Mouse (Mus musculus): ENCODE results near the gene Slc2a3. TPM values are rescaled to one million over a fixed set of nuclear protein-coding genes. Genes with fewer than 3 reads are reported as not detected.

The Slc2a3 gene
- polyA plus RNA-seq, 1 experiment from 2014 or later = 10.3 TPM

DNA sequence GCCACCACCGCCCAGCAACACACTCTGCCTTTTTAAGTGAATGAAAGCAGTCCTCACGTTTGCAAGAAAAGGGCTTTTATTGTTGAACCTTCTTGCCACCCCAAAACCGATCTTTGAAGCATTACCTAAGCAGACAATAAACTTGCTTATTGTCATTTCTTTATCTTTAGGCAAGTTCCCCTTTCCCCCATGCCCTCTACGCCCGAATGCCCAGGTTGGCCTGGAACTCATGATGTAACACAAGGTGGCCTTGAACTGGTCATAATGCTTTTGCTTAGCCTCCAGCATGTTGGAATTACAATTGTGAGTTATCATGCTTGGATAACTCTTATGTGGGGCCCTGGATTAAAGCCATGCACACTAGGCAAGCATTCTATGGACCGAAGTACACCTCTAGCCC, 50.9 kb downstream of the Slc2a3 start:
- no peak overlapping the region for H3K9ac ChIP-seq (ENCODE audit: low read length)
- H3K9me3 ChIP-seq (ENCODE audit: control insufficient read depth, low read length) = no peaks in the 10 kb centered on the region
- no peaks in the 10 kb centered on the region for H3K27me3 ChIP-seq (ENCODE audit: control insufficient read depth, insufficient read depth, low read length)
- H3K27ac ChIP-seq (replicated peaks in 1 of 2; ENCODE audit: control insufficient read depth in 1 of 2, insufficient read depth in 1 of 2, low read depth in 2 of 2, low read length in 2 of 2) = no peak overlapping the region
- H3K4me1 ChIP-seq (ENCODE audit: control insufficient read depth in 2 of 2, insufficient read depth in 2 of 2, low read length in 2 of 2) = no peaks in the 10 kb centered on the region
- H3K4me2 ChIP-seq (ENCODE audit: low read length) = no peak overlapping the region
- WGBS = 82% methylated on average over 6 of the region's 6 CpGs
- no peak overlapping the region for H3K4me3 ChIP-seq (ENCODE audit: control insufficient read depth in 1 of 2, insufficient read depth in 1 of 2, low read depth in 1 of 2, low read length in 2 of 2)
- no peak for ATAC-seq (ENCODE audit: insufficient number of reproducible peaks, insufficient read depth, low FRiP score, low read depth)
- H3K36me3 ChIP-seq (ENCODE audit: control insufficient read depth, insufficient read depth, low read length) = no peaks in the 10 kb centered on the region

DNA sequence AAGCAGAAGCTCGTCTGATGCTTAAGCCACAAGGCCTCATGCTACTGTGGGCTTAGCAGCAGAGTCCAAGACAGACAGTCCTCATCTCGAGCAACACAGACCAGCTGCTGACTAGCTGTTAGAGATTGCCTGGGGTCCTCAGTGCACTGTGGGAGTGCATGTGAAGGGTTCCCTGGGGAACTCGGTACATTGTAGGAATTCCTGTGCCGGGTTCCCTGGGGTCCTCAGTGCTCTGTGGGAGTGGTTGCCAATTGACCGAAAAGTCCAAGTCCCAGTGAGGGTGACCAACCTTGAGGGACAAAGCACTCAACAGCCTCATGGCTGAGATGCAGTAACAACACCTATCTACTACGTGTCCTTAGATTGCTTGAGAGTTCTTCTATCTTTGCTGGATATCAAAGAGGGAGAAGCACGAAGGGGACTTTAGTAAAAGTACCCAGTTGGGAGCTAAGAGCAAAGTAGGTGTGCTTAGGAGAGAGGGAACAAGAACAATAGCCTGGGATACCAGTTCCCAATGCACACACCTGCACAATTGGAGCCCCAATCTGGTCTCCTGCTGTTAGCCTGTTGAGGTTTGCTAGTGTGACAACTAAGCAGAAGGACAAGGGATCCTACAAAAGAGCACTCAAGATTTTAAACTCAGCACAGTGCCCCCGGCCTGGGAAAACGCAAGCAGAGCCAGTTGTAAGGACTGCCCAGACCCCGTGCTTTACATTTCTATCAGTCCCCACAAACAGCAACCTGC, 56.8 kb downstream of the Slc2a3 start:
- Histone ChIP-seq H3K27me3 (ENCODE audit: control insufficient read depth, insufficient read depth, low read length) (peaks cover 4% of the 10 kb centered on the region; the same call in 1 of the 2 replicates), H3K36me3 (ENCODE audit: control insufficient read depth, insufficient read depth, low read length) (no peaks in the 10 kb centered on the region), H3K27ac (replicated peaks in 1 of 2; ENCODE audit: control insufficient read depth in 1 of 2, insufficient read depth in 1 of 2, low read depth in 2 of 2, low read length in 2 of 2) (no peak overlapping the region), H3K4me1 (ENCODE audit: control insufficient read depth in 2 of 2, insufficient read depth in 2 of 2, low read length in 2 of 2) (peaks cover 6 to 19% of the 10 kb centered on the region in 2 experiments; a peak in 3 of 4 replicates), H3K9me3 (ENCODE audit: control insufficient read depth, low read length) (no peaks in the 10 kb centered on the region), H3K4me2 (ENCODE audit: low read length) (no peak overlapping the region), H3K4me3 (ENCODE audit: control insufficient read depth in 1 of 2, insufficient read depth in 1 of 2, low read depth in 1 of 2, low read length in 2 of 2) (no peak overlapping the region), H3K9ac (ENCODE audit: low read length) (no peak overlapping the region)
- WGBS = 40% methylated on average over 10 of the region's 10 CpGs
- ATAC-seq (ENCODE audit: insufficient number of reproducible peaks, insufficient read depth, low FRiP score, low read depth) = no peak

DNA sequence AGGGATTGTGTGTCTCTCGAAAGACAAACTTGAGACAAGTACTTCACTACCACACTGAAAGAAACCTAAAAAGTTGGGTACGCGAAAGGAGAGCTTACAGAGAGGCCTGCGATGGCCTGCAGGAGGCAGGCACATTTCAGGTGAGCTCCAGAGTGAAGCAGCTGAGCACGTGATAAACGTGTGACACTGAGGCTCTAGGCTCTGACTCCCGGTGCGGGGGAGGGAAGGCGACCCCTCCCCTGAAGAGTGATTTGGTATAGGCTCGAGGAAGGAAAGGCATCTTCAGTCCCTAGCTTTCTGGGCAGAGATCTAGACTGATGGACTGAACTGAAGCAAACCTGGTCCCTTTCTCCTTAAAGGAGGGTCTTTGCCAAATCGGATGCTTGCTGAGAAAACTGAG, 58.1 kb downstream of the Slc2a3 start:
- Histone ChIP-seq H3K4me2 (ENCODE audit: low read length) (no peak overlapping the region), H3K9me3 (ENCODE audit: control insufficient read depth, low read length) (no peaks in the 10 kb centered on the region), H3K4me3 (ENCODE audit: control insufficient read depth in 1 of 2, insufficient read depth in 1 of 2, low read depth in 1 of 2, low read length in 2 of 2) (no peak overlapping the region), H3K9ac (ENCODE audit: low read length) (no peak overlapping the region), H3K4me1 (ENCODE audit: control insufficient read depth in 2 of 2, insufficient read depth in 2 of 2, low read length in 2 of 2) (peaks cover 6 to 19% of the 10 kb centered on the region in 2 experiments; a peak in 3 of 4 replicates), H3K27me3 (ENCODE audit: control insufficient read depth, insufficient read depth, low read length) (peaks cover 4% of the 10 kb centered on the region; the same call in 1 of the 2 replicates), H3K36me3 (ENCODE audit: control insufficient read depth, insufficient read depth, low read length) (no peaks in the 10 kb centered on the region), H3K27ac (replicated peaks in 1 of 2; ENCODE audit: control insufficient read depth in 1 of 2, insufficient read depth in 1 of 2, low read depth in 2 of 2, low read length in 2 of 2) (no peak overlapping the region)
- ATAC-seq (ENCODE audit: insufficient number of reproducible peaks, insufficient read depth, low FRiP score, low read depth) = no peak
- 32% methylated on average over 11 of the region's 11 CpGs for WGBS

DNA sequence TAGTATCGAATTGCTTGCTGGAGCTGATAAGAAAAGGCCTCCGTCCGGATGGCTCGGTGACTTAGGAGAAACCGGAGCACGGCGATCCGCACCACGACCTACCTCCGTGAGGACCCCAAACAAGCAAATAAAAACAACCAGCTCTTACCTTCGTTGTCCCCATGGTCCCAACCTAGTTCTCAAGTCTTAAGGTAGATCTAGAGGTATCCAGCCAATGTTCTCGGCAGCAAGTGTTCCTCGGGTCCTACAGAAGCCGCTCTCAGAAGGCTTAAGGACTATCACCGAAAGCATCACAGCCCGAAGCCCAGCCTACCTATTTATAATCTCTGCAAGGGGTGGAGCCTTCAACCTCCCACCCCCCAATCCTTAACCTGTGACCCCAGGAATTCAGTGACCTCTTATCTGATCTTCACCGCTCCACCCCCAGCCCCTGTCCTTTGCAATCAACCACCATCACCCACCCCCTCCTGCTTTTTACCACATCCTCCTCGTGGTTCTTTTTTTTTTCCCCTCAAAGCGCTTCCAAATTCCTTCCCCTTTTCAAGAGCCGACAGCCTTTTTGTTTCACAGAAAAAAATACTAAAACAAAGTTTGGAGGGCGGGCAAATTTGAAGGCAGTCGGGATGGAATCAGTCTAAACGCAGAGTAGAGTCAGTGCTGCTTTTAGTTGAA, 59.1 kb downstream of the Slc2a3 start:
- Histone ChIP-seq H3K9me3 (ENCODE audit: control insufficient read depth, low read length) (no peaks in the 10 kb centered on the region), H3K27me3 (ENCODE audit: control insufficient read depth, insufficient read depth, low read length) (peaks cover 4% of the 10 kb centered on the region; the same call in 1 of the 2 replicates), H3K4me2 (ENCODE audit: low read length) (peak overlapping the region; percentile 80), H3K4me1 (ENCODE audit: control insufficient read depth in 2 of 2, insufficient read depth in 2 of 2, low read length in 2 of 2) (peaks cover 6 to 19% of the 10 kb centered on the region in 2 experiments; a peak in 3 of 4 replicates), H3K9ac (ENCODE audit: low read length) (peak overlapping the region; percentile 52), H3K36me3 (ENCODE audit: control insufficient read depth, insufficient read depth, low read length) (no peaks in the 10 kb centered on the region; the same call in 1 of the 2 replicates), H3K27ac (replicated peaks in 1 of 2; ENCODE audit: control insufficient read depth in 1 of 2, insufficient read depth in 1 of 2, low read depth in 2 of 2, low read length in 2 of 2) (no peak overlapping the region), H3K4me3 (ENCODE audit: control insufficient read depth in 1 of 2, insufficient read depth in 1 of 2, low read depth in 1 of 2, low read length in 2 of 2) (peak overlapping the region; percentile 52 to 61)
- WGBS = under 1% methylated on average over 23 of the region's 23 CpGs
- ATAC-seq (ENCODE audit: insufficient number of reproducible peaks, insufficient read depth, low FRiP score, low read depth) = no peak; the same call in 1 of the 2 replicates

DNA sequence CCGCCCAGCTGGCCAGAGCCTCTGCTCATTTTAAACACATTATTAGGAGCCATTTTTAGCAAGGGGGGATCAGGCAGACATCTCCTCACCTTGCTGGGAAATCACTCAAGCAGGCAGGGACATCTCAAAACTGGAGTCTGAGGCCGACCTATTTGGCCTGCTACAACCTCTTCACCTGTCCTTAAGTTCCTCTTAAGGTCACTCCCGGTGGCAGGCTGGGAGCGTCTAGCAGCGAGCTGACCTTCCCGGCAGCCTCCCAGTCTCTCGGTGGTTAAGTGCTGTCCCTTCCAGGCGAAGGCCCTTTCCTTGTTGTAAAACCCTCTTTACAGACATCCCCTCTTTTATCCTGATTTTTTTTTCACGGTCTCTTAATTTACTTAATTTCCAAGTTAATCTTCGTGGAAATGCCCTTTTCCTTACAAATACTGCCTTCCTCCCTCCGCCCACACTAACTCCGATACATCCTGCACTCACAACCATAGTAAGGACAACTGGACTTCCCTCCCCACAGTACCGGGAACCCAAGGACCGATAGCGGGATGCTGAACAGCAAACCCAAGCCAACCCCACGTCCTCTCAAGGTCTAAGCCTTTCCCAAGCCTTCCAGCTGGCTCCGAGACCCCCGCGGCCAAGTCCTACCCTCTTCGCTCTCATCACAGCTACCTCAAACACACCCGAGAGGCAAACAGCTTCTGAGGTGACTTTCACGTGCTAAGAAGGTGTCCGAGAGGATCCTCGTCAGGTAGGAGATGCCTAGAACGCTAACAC, 59.8 kb downstream of the Slc2a3 start:
- H3K27me3 ChIP-seq (ENCODE audit: control insufficient read depth, insufficient read depth, low read length) = peaks cover 4% of the 10 kb centered on the region; the same call in 1 of the 2 replicates
- peaks cover 6 to 19% of the 10 kb centered on the region in 2 experiments; a peak in 3 of 4 replicates for H3K4me1 ChIP-seq (ENCODE audit: control insufficient read depth in 2 of 2, insufficient read depth in 2 of 2, low read length in 2 of 2)
- peak overlapping the region; percentile 80 for H3K4me2 ChIP-seq (ENCODE audit: low read length)
- no peaks in the 10 kb centered on the region for H3K9me3 ChIP-seq (ENCODE audit: control insufficient read depth, low read length)
- peak overlapping the region; percentile 52 for H3K9ac ChIP-seq (ENCODE audit: low read length)
- H3K27ac ChIP-seq (replicated peaks in 1 of 2; ENCODE audit: control insufficient read depth in 1 of 2, insufficient read depth in 1 of 2, low read depth in 2 of 2, low read length in 2 of 2) = no peak overlapping the region
- no peak for ATAC-seq (ENCODE audit: insufficient number of reproducible peaks, insufficient read depth, low FRiP score, low read depth)
- 3% methylated on average over 25 of the region's 25 CpGs for WGBS
- H3K36me3 ChIP-seq (ENCODE audit: control insufficient read depth, insufficient read depth, low read length) = peaks cover 7% of the 10 kb centered on the region; the same call in 1 of the 2 replicates
- H3K4me3 ChIP-seq (ENCODE audit: control insufficient read depth in 1 of 2, insufficient read depth in 1 of 2, low read depth in 1 of 2, low read length in 2 of 2) = peak overlapping the region; percentile 52 to 61

DNA sequence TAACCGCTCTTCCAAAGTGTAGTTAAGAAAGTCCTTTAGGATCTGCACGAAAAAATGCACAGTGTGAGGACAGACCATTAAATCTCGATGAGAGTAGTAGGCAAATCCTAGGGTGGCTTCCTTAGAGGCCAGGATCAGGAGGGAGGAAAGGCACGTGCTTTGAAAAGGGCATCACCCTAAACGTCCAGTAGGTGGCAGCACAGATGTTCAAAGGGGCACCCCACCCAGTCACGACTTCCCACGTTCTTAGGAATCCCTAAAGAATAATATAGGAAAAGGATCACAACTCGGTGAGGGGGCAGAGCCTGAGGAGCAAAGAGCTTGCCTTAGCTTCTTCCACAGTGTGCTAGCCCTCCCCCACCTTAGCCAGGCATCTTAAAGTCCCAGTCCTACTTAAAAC, 61.5 kb downstream of the Slc2a3 start:
- no peak overlapping the region for H3K27ac ChIP-seq (replicated peaks in 1 of 2; ENCODE audit: control insufficient read depth in 1 of 2, insufficient read depth in 1 of 2, low read depth in 2 of 2, low read length in 2 of 2)
- H3K4me3 ChIP-seq (ENCODE audit: control insufficient read depth in 1 of 2, insufficient read depth in 1 of 2, low read depth in 1 of 2, low read length in 2 of 2) = no peak overlapping the region
- WGBS = 13% methylated on average over 8 of the region's 8 CpGs
- peaks cover 18% of the 10 kb centered on the region for H3K36me3 ChIP-seq (ENCODE audit: control insufficient read depth, insufficient read depth, low read length)
- ATAC-seq (ENCODE audit: insufficient number of reproducible peaks, insufficient read depth, low FRiP score, low read depth) = peak; percentile 24; the same call in 1 of the 2 replicates
- H3K27me3 ChIP-seq (ENCODE audit: control insufficient read depth, insufficient read depth, low read length) = peaks cover 4% of the 10 kb centered on the region; the same call in 1 of the 2 replicates
- no peaks in the 10 kb centered on the region for H3K9me3 ChIP-seq (ENCODE audit: control insufficient read depth, low read length)
- H3K4me2 ChIP-seq (ENCODE audit: low read length) = peak overlapping the region; percentile 46
- no peak overlapping the region for H3K9ac ChIP-seq (ENCODE audit: low read length)
- H3K4me1 ChIP-seq (ENCODE audit: control insufficient read depth in 2 of 2, insufficient read depth in 2 of 2, low read length in 2 of 2) = peaks cover 6 to 19% of the 10 kb centered on the region in 2 experiments; a peak in 3 of 4 replicates

DNA sequence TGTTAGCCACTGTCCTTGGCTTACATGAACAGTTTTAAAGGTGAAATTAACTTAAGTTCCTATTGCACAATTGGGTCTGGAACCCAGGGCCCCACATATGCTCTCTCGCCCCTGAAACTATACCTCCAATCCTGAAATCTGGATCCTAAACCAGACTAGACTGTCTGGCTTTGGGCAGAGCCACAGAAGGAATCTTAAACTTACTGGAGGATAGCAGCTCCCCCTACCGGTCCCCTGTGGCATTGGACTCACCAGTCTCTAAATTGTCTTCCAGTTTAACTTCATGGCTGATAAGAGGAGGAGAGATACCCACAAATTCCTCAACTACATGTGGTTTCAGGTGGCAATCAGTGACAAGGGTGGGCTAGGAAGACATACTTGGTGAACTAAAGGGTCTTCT, 81.5 kb downstream of the Slc2a3 start:
- no peak overlapping the region for H3K9ac ChIP-seq (ENCODE audit: low read length)
- H3K36me3 ChIP-seq (ENCODE audit: control insufficient read depth, insufficient read depth, low read length) = no peaks in the 10 kb centered on the region
- H3K27ac ChIP-seq (replicated peaks in 1 of 2; ENCODE audit: control insufficient read depth in 1 of 2, insufficient read depth in 1 of 2, low read depth in 2 of 2, low read length in 2 of 2) = no peak overlapping the region
- no peaks in the 10 kb centered on the region for H3K9me3 ChIP-seq (ENCODE audit: control insufficient read depth, low read length)
- WGBS = 24% methylated on average over 2 of the region's 2 CpGs
- H3K4me2 ChIP-seq (ENCODE audit: low read length) = no peak overlapping the region
- no peak overlapping the region for H3K4me3 ChIP-seq (ENCODE audit: control insufficient read depth in 1 of 2, insufficient read depth in 1 of 2, low read depth in 1 of 2, low read length in 2 of 2)
- ATAC-seq (ENCODE audit: insufficient number of reproducible peaks, insufficient read depth, low FRiP score, low read depth) = no peak
- H3K4me1 ChIP-seq (ENCODE audit: control insufficient read depth in 2 of 2, insufficient read depth in 2 of 2, low read length in 2 of 2) = peaks cover 1 to 8% of the 10 kb centered on the region in 2 experiments; a peak in 2 of 4 replicates
- no peaks in the 10 kb centered on the region for H3K27me3 ChIP-seq (ENCODE audit: control insufficient read depth, insufficient read depth, low read length)

All from heart, embryonic 14.5 days (tissue).